Mouse (Mus musculus): ENCODE measurements around the gene Cox6b2. TPM values are rescaled to one million over a fixed set of nuclear protein-coding genes. Genes with fewer than 3 reads are reported as not detected.

The Cox6b2 gene
- polyA plus RNA-seq, 1 experiment from 2014 or later: 68.6 TPM

Other genes starting within 250 kb of the Cox6b2 start
- 298 and 309 TPM in 2 replicates for gene Tnnt1, start 236.7 kb downstream of the Cox6b2 start, polyA plus RNA-seq (2015; fragmentation: Nextera tagmentation; extraction: Ambion mirVana)
- 4.9 and 5.5 TPM in 2 replicates for gene Tnni3, start 228.9 kb downstream of the Cox6b2 start, polyA plus RNA-seq (2015; fragmentation: Nextera tagmentation; extraction: Ambion mirVana)
- 3.0 and 3.3 TPM in 2 replicates for gene Dnaaf3, start 220.6 kb downstream of the Cox6b2 start, polyA plus RNA-seq (2015; fragmentation: Nextera tagmentation; extraction: Ambion mirVana)
- 5.5 and 6.0 TPM in 2 replicates for gene Syt5, start 205.6 kb downstream of the Cox6b2 start, polyA plus RNA-seq (2015; fragmentation: Nextera tagmentation; extraction: Ambion mirVana)
- gene Ptprh, start 149.1 kb downstream of the Cox6b2 start, polyA plus RNA-seq (2015; fragmentation: Nextera tagmentation; extraction: Ambion mirVana): not detected in 2 replicates
- gene Tmem86b, start 121.7 kb downstream of the Cox6b2 start, polyA plus RNA-seq (2015; fragmentation: Nextera tagmentation; extraction: Ambion mirVana): 1.2 and 1.3 TPM in 2 replicates
- 9.0 and 9.9 TPM in 2 replicates for gene Ppp6r1, start 94.1 kb downstream of the Cox6b2 start, polyA plus RNA-seq (2015; fragmentation: Nextera tagmentation; extraction: Ambion mirVana)
- gene Hspbp1, start 68.0 kb downstream of the Cox6b2 start, polyA plus RNA-seq (2015; fragmentation: Nextera tagmentation; extraction: Ambion mirVana): 93.6 and 95.4 TPM in 2 replicates
- 2.2 and 2.3 TPM in 2 replicates for gene Brsk1, start 62.5 kb downstream of the Cox6b2 start, polyA plus RNA-seq (2015; fragmentation: Nextera tagmentation; extraction: Ambion mirVana)
- gene Tmem150b, start 27.8 kb downstream of the Cox6b2 start, polyA plus RNA-seq (2015; fragmentation: Nextera tagmentation; extraction: Ambion mirVana): 0.13 TPM in 2 replicates
- gene Kmt5c, start 13.0 kb downstream of the Cox6b2 start, polyA plus RNA-seq (2015; fragmentation: Nextera tagmentation; extraction: Ambion mirVana): 61.6 and 65.3 TPM in 2 replicates
- not detected in 2 replicates for gene Fam71e2, start 18.2 kb upstream of the Cox6b2 start, polyA plus RNA-seq (2015; fragmentation: Nextera tagmentation; extraction: Ambion mirVana)
- 0.26 and 0.39 TPM in 2 replicates for gene Il11, start 29.8 kb upstream of the Cox6b2 start, polyA plus RNA-seq (2015; fragmentation: Nextera tagmentation; extraction: Ambion mirVana)
- gene Tmem190, start 29.8 kb upstream of the Cox6b2 start, polyA plus RNA-seq (2015; fragmentation: Nextera tagmentation; extraction: Ambion mirVana): not detected in 2 replicates
- gene Tmem238, start 36.6 kb upstream of the Cox6b2 start, polyA plus RNA-seq (2015; fragmentation: Nextera tagmentation; extraction: Ambion mirVana): 7.3 and 7.9 TPM in 2 replicates
- 290 and 292 TPM in 2 replicates for gene Rpl28, start 39.8 kb upstream of the Cox6b2 start, polyA plus RNA-seq (2015; fragmentation: Nextera tagmentation; extraction: Ambion mirVana)
- 328 and 349 TPM in 2 replicates for gene Ube2s, start 59.5 kb upstream of the Cox6b2 start, polyA plus RNA-seq (2015; fragmentation: Nextera tagmentation; extraction: Ambion mirVana)
- gene Shisa7, start 91.6 kb upstream of the Cox6b2 start, polyA plus RNA-seq (2015; fragmentation: Nextera tagmentation; extraction: Ambion mirVana): 0.17 and 0.33 TPM in 2 replicates
- gene Isoc2b, start 117.2 kb upstream of the Cox6b2 start, polyA plus RNA-seq (2015; fragmentation: Nextera tagmentation; extraction: Ambion mirVana): 5.6 and 6.4 TPM in 2 replicates
- 1.2 and 1.3 TPM in 2 replicates for gene Isoc2a, start 124.1 kb upstream of the Cox6b2 start, polyA plus RNA-seq (2015; fragmentation: Nextera tagmentation; extraction: Ambion mirVana)
- not detected in 2 replicates for gene Gm36210, start 153.4 kb upstream of the Cox6b2 start, polyA plus RNA-seq (2015; fragmentation: Nextera tagmentation; extraction: Ambion mirVana)
- 4.2 and 4.3 TPM in 2 replicates for gene Zfp628, start 162.1 kb upstream of the Cox6b2 start, polyA plus RNA-seq (2015; fragmentation: Nextera tagmentation; extraction: Ambion mirVana)
- 3.1 and 3.3 TPM in 2 replicates for gene Nat14, start 168.9 kb upstream of the Cox6b2 start, polyA plus RNA-seq (2015; fragmentation: Nextera tagmentation; extraction: Ambion mirVana)
- gene Ssc5d, start 172.7 kb upstream of the Cox6b2 start, polyA plus RNA-seq (2015; fragmentation: Nextera tagmentation; extraction: Ambion mirVana): 6.4 and 8.1 TPM in 2 replicates
- gene Sbk2, start 211.3 kb upstream of the Cox6b2 start, polyA plus RNA-seq (2015; fragmentation: Nextera tagmentation; extraction: Ambion mirVana): 0.38 and 0.92 TPM in 2 replicates
- gene Sbk3, start 218.1 kb upstream of the Cox6b2 start, polyA plus RNA-seq (2015; fragmentation: Nextera tagmentation; extraction: Ambion mirVana): not detected in 2 replicates
- gene Zfp579, start 243.1 kb upstream of the Cox6b2 start, polyA plus RNA-seq (2015; fragmentation: Nextera tagmentation; extraction: Ambion mirVana): 35.3 and 38.5 TPM in 2 replicates